Mouse (Mus musculus) kidney, adult 11 months (tissue): ENCODE data around the gene Agap2.

Source experiments
- DNase-seq: peaks from one replicate; pipeline ENCODE4 v3.0.0; 2022

Gene Agap2

DNA sequence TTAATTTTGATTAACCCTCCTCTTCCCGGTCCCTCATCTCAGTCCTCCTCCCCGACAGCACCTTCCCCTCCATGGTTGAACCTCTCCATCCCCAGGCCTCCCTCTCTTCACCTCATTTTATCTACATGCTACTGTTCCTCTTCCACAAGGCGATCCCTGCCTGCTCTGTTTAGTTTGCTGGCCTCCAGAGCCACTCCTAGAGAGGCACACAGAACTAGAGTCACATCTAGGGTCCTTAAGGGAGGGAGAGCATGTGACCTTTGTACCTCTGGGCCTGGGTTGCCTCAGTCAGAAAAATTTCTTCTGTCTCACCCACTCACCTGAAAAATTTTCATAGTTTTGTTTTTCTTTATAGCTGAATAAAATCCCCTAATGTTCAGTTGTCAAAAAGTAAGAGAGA, 62.8 kb downstream of the Agap2 start:
- no peak for DNase-seq

DNA sequence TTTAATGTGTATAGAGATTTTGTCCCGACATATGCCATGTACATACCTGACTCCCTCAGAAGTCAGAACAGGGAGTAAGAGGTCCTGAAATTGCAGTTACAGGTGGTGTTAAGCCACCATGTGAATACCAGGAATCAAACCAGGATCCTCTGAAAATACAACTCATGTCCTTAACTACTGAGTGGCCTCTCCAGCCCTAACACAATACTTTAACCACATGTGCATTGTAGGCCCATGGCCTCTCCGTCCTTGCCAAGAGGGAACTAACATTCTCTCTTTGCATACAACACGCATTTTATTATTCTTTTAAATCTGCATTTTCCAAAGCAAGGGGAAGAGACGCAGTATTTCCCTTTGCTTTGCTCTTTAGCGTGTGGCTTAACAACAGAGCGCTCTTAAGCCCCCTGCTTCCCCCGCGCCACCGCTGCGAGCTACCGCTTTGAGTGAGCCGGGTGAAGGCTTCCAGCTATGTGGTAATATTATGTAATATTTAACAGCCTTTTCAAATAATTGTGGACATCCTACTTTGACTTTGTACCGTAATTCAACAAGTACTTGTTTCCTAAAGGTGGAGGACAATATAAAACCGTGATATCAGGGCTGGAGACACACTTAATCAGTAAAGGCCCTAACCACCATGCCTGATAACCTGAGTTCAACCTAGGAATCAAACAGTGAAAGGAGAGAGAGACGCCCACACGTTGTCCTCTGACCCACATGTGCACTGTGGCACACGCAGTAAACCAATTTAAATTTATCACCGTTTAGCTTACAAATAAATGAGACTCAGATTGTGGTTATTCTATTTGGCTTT, 63.5 kb downstream of the Agap2 start:
- no peak for DNase-seq

DNA sequence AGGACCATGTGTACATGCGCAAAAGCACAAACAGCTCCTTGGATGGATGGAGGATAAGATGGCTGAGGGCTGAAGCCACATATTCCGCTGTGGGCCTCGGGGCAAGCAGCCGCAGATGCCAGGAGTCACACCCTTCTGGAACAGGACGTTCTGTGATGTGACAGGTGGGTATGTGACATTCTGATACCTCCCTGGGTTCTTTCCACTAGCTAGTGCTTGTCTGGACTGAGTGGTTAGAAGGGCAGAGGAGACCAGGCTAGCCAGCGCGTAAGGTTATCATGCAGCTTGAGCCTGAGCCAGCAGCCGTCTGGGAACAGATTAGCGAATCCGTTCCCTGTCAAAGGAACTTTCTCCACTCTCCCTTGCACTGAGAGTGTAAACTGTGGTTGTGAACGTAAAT, 65.9 kb downstream of the Agap2 start:
- no peak for DNase-seq

DNA sequence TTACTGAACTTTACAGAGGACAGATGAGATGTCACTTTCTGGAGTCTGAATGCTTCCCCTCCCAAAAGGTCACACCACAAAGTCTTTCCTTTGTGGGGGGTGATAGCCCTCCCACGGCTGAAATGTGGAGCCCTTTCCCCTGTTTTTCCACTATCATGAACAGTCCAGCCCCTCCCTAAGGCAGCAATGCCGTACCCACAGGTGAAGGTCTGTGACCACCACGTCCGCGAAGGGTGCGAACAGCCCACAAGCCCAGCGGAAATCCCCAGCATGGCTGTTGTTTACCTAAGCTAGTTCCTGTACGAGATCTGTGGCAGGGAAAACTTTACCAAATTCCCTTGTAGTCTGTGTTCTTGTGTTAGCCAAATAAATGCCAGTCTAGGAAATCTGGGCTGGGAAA, 66.4 kb downstream of the Agap2 start:
- DNase-seq = no peak
